Mouse (Mus musculus): ENCODE data around the gene Igfbp2.

DNA sequence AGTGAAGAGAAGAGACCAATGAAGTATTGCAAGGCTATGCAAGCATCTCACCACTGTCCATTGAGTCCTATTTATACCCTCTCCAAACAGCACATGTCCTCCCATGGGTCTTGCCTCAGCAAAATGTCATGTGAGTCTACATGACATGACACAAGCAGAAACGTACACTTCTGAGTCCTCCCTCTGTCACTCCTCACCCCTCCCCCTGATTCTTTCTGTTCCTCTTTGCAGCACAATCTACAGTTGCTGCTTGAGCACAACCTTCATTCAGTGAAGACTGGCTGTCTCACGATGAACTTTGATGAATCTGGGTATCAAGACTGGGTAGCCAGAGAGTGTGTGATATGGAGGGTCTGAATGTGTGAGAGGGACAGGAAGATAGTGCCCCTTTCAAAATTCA is 28.2 kb upstream of the Igfbp2 start:
- no peak for TF ChIP-seq TAL1 (IDR thresholded peaks at IDR 0.05; ENCODE audit: low read length)
- no peak for TF ChIP-seq GATA1 (IDR thresholded peaks at IDR 0.05; ENCODE audit: low read length)

Measured in erythroblast, embryonic 14.5 days (primary cell).